Mouse (Mus musculus) midbrain, embryonic 13.5 days (tissue): ENCODE measurements around the gene Slfn5. TPM values are rescaled to one million over a fixed set of nuclear protein-coding genes. Genes with fewer than 3 reads are reported as not detected.
A peak's percentile ranks its signal among the peaks of the same experiment; 100 is the strongest.
"Not testable (repeated sequence)": the region's sequence is repeated elsewhere in the genome, so short reads cannot be mapped to it uniquely, and the experiment has no call there.

Experiments used
- ATAC-seq: fragments of 200-750 bp; cut with Nextera tagmentation; 2 replicates; pipeline ENCODE4 v1.8.0; 2017; ENCODE audit warnings: mild to moderate bottlenecking, moderate TSS enrichment, moderate library complexity
- H3K27ac ChIP-seq: fragments of 300-500 bp; sonication (generic); 2 replicates; pipeline ENCODE4 v1.5.1; 2015; ENCODE audit warnings: inconsistent platforms, mild to moderate bottlenecking, moderate library complexity
- H3K27me3 ChIP-seq: fragments of 300-500 bp; sonication (generic); 2 replicates; pipeline ENCODE4 v1.6.1; 2015; ENCODE audit warnings: mild to moderate bottlenecking, inconsistent platforms
- H3K36me3 ChIP-seq: fragments of 300-500 bp; sonication (generic); 2 replicates; pipeline ENCODE4 v1.6.1; 2015; ENCODE audit warnings: mild to moderate bottlenecking, inconsistent platforms
- H3K4me1 ChIP-seq: fragments of 300-500 bp; sonication (generic); replicated peaks from 2 replicates; pipeline ENCODE4 v1.6.1; 2015; ENCODE audit warnings: inconsistent platforms
- H3K4me2 ChIP-seq: fragments of 300-500 bp; sonication (generic); replicated peaks from 2 replicates; pipeline ENCODE4 v1.6.1; 2015; ENCODE audit warnings: moderate library complexity, mild to moderate bottlenecking, inconsistent platforms
- H3K4me3 ChIP-seq: fragments of 300-500 bp; sonication (generic); replicated peaks from 2 replicates; pipeline ENCODE4 v1.5.1; 2015; ENCODE audit warnings: mild to moderate bottlenecking, inconsistent platforms
- H3K9ac ChIP-seq: fragments of 300-500 bp; sonication (generic); replicated peaks from 2 replicates; pipeline ENCODE4 v1.6.1; 2015; ENCODE audit warnings: mild to moderate bottlenecking, inconsistent platforms
- H3K9me3 ChIP-seq: fragments of 300-500 bp; sonication (generic); 2 replicates; pipeline ENCODE4 v1.6.1; 2016; ENCODE audit warnings: mild to moderate bottlenecking, inconsistent platforms
- WGBS: fragments of 180-500 bp; shearing (Covaris S2); methylation state at CpG from one replicate; pipeline ENCODE4 v1.1.7; 2015; 5-methylcytosine and 5-hydroxymethylcytosine counted together
- polyA plus RNA-seq: library from polyadenylated mRNA; unstranded; fragments of >200 nt; fragmentation: Nextera tagmentation; extraction: Ambion mirVana; gene quantifications from 2 replicates; pipeline ENCODE4 v1.2.1, GENCODE M21; 2015

Slfn5 gene
- polyA plus RNA-seq, 1 experiment from 2014 or later: 0.93 TPM

GRCm38 (mm10) chr11:82921691-82922090 lies 29.5 kb upstream of the Slfn5 start:
- H3K36me3 ChIP-seq: no peaks in the 10 kb centered on the region
- H3K4me2 ChIP-seq: no peak overlapping the region
- H3K27ac ChIP-seq: no peak overlapping the region
- peaks cover 17% of the 10 kb centered on the region; the same call in 1 of the 2 replicates for H3K27me3 ChIP-seq
- no peak for ATAC-seq
- H3K4me3 ChIP-seq: no peak overlapping the region
- no peaks in the 10 kb centered on the region for H3K4me1 ChIP-seq
- WGBS: 73% methylated on average over 4 of the region's 4 CpGs
- H3K9me3 ChIP-seq: no peaks in the 10 kb centered on the region
- no peak overlapping the region for H3K9ac ChIP-seq

DNA sequence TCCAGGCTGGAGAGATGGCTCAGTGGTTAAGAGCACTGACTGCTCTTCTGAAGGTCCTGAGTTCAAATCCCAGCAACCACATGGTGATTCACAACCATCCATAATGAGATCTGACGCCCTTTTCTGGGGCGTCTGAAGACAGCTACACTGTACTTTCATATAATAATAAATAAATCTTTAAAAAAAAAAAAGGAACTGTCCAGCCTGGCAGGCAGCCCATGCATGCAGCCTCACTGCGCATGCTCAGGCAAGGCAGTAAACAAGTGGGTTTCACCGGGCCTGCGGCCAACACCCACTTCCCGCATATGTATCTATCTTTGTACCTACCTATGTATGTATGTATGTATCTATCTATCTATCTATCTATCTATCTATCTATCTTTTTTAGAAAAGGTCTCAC lies 27.2 kb upstream of the Slfn5 start:
- 96% methylated on average over 6 of the region's 6 CpGs for WGBS
- H3K36me3 ChIP-seq, H3K9ac ChIP-seq, ATAC-seq, H3K4me3 ChIP-seq, H3K27ac ChIP-seq, H3K4me1 ChIP-seq, H3K4me2 ChIP-seq, H3K9me3 ChIP-seq: not testable (repeated sequence)
- peaks cover 32% of the 10 kb centered on the region for H3K27me3 ChIP-seq

DNA sequence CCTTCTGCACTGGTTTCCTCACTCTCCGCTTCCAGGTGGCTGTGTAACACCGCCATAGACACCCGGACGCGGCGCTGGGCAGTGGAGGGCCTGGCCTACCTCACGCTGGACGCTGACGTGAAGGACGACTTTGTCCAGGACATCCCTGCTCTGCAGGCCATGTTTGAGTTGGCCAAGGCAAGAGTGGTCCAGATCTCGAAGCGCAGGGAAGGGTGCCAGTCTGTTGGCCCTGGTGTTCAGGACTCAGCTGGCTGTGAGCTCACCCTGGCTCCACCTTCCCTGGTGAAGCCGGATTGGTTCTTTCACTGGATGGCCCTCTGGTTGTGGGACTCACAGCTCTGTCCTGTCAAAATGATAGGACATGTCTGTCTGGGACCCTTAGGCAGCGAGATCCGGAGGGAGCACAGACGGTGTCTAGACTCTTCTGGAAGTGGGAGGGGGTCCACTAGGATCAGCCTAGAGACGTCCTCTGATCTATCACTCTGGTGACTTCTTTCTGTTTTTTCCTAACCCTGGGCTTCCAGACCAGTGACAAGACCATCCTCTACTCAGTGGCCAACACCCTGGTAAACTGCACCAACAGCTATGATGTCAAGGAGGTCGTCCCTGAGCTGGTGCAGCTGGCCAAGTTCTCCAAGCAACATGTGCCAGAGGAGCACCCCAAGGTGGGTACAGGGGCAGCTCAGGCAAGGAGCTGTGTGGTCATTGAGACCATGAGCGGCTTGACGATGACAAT lies 22.1 kb upstream of the Slfn5 start:
- no peak for ATAC-seq
- Histone ChIP-seq H3K4me1 (peaks cover 9% of the 10 kb centered on the region), H3K36me3 (no peaks in the 10 kb centered on the region), H3K4me3 (no peak overlapping the region), H3K27ac (no peak overlapping the region), H3K9me3 (no peaks in the 10 kb centered on the region), H3K4me2 (no peak overlapping the region), H3K27me3 (peaks cover 58% of the 10 kb centered on the region), H3K9ac (no peak overlapping the region)
- 23% methylated on average over 20 of the region's 20 CpGs for WGBS

- Histone ChIP-seq H3K27ac (no peak overlapping the region), H3K9me3 (no peaks in the 10 kb centered on the region), H3K4me2 (no peak overlapping the region), H3K4me1 (peaks cover 9% of the 10 kb centered on the region), H3K9ac (no peak overlapping the region), H3K4me3 (peak overlapping the region; percentile 53), H3K36me3 (no peaks in the 10 kb centered on the region), H3K27me3 (peaks cover 63% of the 10 kb centered on the region)
- 50% methylated on average over 3 of the region's 3 CpGs for WGBS
- ATAC-seq: no peak
Measured at GRCm38 (mm10) chr11:82929633-82929950, 21.6 kb upstream of the Slfn5 start.

GRCm38 (mm10) chr11:82930391-82930955 lies 20.7 kb upstream of the Slfn5 start:
- H3K9me3 ChIP-seq, H3K27ac ChIP-seq, ATAC-seq, H3K36me3 ChIP-seq, H3K4me1 ChIP-seq: not testable (repeated sequence)
- Histone ChIP-seq H3K9ac (peak overlapping the region; percentile 46), H3K27me3 (peaks cover 66% of the 10 kb centered on the region), H3K4me3 (peak overlapping the region; percentile 53), H3K4me2 (peak overlapping the region; percentile 94)
- WGBS: under 1% methylated on average over 80 of the region's 85 CpGs

DNA sequence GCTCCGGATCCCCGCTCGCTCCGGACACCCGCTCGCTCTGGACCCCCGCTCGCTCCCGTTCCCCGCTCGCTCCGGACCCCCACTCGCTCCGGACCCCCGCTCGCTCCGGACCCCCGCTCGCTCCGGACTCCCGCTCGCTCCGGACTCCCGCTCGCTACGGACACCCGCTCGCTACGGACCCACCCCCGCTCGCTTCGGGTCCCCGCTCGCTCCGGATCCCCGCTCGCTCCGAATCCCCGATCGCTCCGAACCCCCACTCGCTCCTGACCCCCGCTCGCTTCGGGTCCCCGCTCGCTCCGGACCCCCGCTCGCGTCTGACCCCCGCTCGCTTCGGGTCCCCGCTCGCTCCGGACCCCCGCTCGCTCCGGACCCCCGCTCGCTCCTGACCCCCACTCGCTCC lies 20.0 kb upstream of the Slfn5 start:
- H3K36me3 ChIP-seq, H3K9me3 ChIP-seq, ATAC-seq, H3K4me1 ChIP-seq, H3K27ac ChIP-seq: not testable (repeated sequence)
- H3K27me3 ChIP-seq: peaks cover 71% of the 10 kb centered on the region
- WGBS: under 1% methylated on average over 61 of the region's 63 CpGs
- peak overlapping the region; percentile 53 for H3K4me3 ChIP-seq
- H3K4me2 ChIP-seq: peak overlapping the region; percentile 94
- peak overlapping the region; percentile 53; the same call in 1 of the 2 replicates for H3K9ac ChIP-seq

- not testable (repeated sequence) for H3K9me3 ChIP-seq, H3K4me1 ChIP-seq, H3K36me3 ChIP-seq, H3K27ac ChIP-seq, ATAC-seq
- Histone ChIP-seq H3K27me3 (peaks cover 73% of the 10 kb centered on the region), H3K4me3 (peak overlapping the region; percentile 53), H3K9ac (peak overlapping the region; percentile 53), H3K4me2 (peak overlapping the region; percentile 94)
- 1% methylated on average over 106 of the region's 119 CpGs for WGBS
Measured at GRCm38 (mm10) chr11:82931671-82932450, 19.3 kb upstream of the Slfn5 start.

- ATAC-seq: no peak
- Histone ChIP-seq H3K9me3 (no peaks in the 10 kb centered on the region), H3K27ac (no peak overlapping the region), H3K4me2 (peak overlapping the region; percentile 94), H3K4me1 (peaks cover 9% of the 10 kb centered on the region), H3K27me3 (peaks cover 65% of the 10 kb centered on the region), H3K36me3 (no peaks in the 10 kb centered on the region), H3K9ac (peak overlapping the region; percentile 56), H3K4me3 (peak overlapping the region; percentile 53)
- WGBS: 1% methylated on average over 28 of the region's 29 CpGs
Measured at GRCm38 (mm10) chr11:82933186-82933585, 18.0 kb upstream of the Slfn5 start.

- no peak overlapping the region for H3K9ac ChIP-seq
- 67% methylated on average over 6 of the region's 6 CpGs for WGBS
- H3K4me3 ChIP-seq: no peak overlapping the region
- no peak overlapping the region for H3K4me2 ChIP-seq
- ATAC-seq: no peak
- H3K27ac ChIP-seq: no peak overlapping the region
- 0 out of 2 replicates have a peak, but pooled peaks cover 10% of the 10 kb centered on the region for H3K27me3 ChIP-seq
- H3K4me1 ChIP-seq: no peaks in the 10 kb centered on the region
- H3K9me3 ChIP-seq: no peaks in the 10 kb centered on the region
- no peaks in the 10 kb centered on the region for H3K36me3 ChIP-seq
Measured at GRCm38 (mm10) chr11:82943336-82943735, 7.8 kb upstream of the Slfn5 start.

DNA sequence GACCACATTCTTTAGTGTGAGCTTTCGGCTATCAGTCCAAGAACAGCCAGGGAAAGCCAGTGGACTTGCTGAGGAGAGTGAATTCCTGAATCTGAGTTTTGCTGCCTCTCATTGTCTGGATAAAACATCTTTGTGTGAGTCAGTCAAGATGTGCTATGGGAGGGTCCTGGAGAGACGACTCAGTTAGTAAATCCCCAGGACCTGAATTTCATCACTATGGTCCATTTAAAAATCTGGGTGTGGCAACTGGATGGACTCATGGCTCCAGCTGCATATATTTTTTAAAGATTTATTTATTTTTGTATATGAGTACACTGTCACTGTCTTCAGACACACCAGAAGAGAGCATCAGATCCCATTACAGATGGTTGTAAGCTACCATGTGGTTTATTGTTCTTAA lies 5.5 kb upstream of the Slfn5 start:
- no peaks in the 10 kb centered on the region for H3K4me1 ChIP-seq
- no peak for ATAC-seq
- H3K27ac ChIP-seq: no peak overlapping the region
- 69% methylated on average over 2 of the region's 2 CpGs for WGBS
- peaks cover 20% of the 10 kb centered on the region for H3K27me3 ChIP-seq
- H3K4me2 ChIP-seq: no peak overlapping the region
- H3K4me3 ChIP-seq: no peak overlapping the region
- H3K36me3 ChIP-seq: no peaks in the 10 kb centered on the region
- no peaks in the 10 kb centered on the region for H3K9me3 ChIP-seq
- H3K9ac ChIP-seq: no peak overlapping the region

DNA sequence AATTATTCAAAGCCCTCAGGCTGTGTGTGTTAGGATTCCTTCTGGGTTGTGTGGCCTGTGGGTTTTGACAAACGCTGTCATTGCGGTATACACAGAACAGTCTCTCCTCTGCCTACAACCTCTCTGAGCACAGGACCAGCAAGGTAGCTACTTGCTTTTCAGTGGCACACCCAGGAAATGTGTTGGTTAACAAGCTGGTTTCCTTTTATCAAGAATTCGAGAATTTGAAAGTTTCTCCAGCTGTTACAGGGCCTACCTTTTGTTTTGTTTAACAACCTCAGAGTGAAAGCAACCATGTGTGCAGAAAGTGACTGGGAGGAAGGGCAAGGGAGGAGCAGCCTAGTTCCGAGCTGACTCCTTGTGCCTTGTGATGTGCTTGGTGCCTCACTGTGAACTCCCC lies 3.7 kb upstream of the Slfn5 start:
- Histone ChIP-seq H3K27me3 (peaks cover 38% of the 10 kb centered on the region), H3K36me3 (no peaks in the 10 kb centered on the region), H3K9ac (no peak overlapping the region), H3K27ac (no peak overlapping the region), H3K4me1 (peaks cover 6% of the 10 kb centered on the region; the same call in 1 of the 2 replicates), H3K4me2 (no peak overlapping the region), H3K9me3 (no peaks in the 10 kb centered on the region), H3K4me3 (no peak overlapping the region)
- no peak for ATAC-seq
- WGBS: 50% methylated on average over 4 of the region's 4 CpGs

- Histone ChIP-seq H3K27ac (no peak overlapping the region), H3K9ac (no peak overlapping the region), H3K4me1 (peaks cover 6% of the 10 kb centered on the region; the same call in 1 of the 2 replicates), H3K36me3 (no peaks in the 10 kb centered on the region), H3K4me3 (no peak overlapping the region), H3K4me2 (no peak overlapping the region), H3K27me3 (peaks cover 53% of the 10 kb centered on the region), H3K9me3 (no peaks in the 10 kb centered on the region)
- ATAC-seq: no peak
- 88% methylated on average over 9 of the region's 9 CpGs for WGBS
Measured at GRCm38 (mm10) chr11:82949036-82949435, 2.1 kb upstream of the Slfn5 start.
